Comparison of ENCODE assay signal across 11 mouse cellular contexts in the genomic region with DNA sequence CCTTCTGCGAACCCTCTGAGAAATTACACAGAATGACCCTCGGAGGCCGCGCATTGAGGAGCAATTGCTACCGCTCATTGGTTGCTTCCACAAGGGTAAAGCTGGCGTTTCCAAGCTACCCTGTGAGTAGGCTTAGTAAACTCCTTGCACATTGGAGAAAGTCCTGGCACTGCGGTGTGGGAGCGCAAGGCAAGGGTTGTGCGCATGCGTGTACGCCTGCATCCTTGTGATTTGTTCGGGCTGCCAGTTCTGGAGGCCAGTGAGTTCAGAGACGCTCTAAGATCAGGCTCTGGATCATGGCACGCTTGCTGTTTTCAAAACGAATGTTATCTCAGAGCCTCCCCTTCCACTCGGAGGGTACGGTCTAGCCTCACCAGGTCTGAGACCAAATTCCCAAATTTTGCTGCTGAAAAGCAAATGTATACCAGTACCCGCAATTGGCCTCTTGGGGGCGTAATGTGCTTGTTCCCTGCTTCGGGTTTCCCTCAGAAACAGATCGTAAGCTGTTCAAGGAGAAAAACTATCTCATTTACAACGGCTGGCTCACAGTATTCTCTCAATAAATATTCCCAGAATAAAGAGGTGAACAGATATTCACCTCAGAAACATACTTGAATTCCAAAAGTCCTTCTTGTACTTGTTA. TPM values are rescaled to one million over a fixed set of nuclear protein-coding genes. Genes with fewer than 3 reads are reported as not detected.
DNase-seq lines count a peak whose midpoint lies in the region; ATAC-seq and TF ChIP-seq lines count a peak whose summit lies in the region.
"Had no signal": no experiment of that assay in that cellular context is flagged by ENCODE, and none has a peak within 500 bp of the region (broad histone marks: within the 10 kb centered on the region; RNA-seq: fewer than 3 reads in every experiment).

No protein-coding gene starts in this region.

- ATAC-seq in heart, embryonic 14.5 days (ENCODE audit: insufficient number of reproducible peaks, insufficient read depth, low FRiP score, low read depth) = no peak
- peak; percentile 43; the same call in 1 of the 2 replicates for ATAC-seq in hindbrain, postnatal 0 days

- TF ChIP-seq EP300 in CH12.LX (IDR thresholded peaks at IDR 0.05; ENCODE audit: low read length) = no peak

- dilution Hi-C loops in CH12.LX (cut with MboI; ENCODE audit: extremely low pct_ligation_motif_present, extremely low pct_unique_long_range_greater_than_20kb, low sequenced_read_pairs) = no loop called here

- in situ Hi-C loops in CH12.LX (cut with MboI; ENCODE audit: low pct_ligation_motif_present, low pct_unique_long_range_greater_than_20kb, low sequenced_read_pairs) = no loop called here

- no peak for DNase-seq in heart, adult 8-10 months (ENCODE audit: low spot score)
- DNase-seq in CH12.LX (ENCODE audit: extremely low read depth) = no peak
- DNase-seq in embryo, embryonic 9.5 days (ENCODE audit: extremely low spot score) = peak; percentile 19
- peak; percentile 50 for DNase-seq in hindbrain, postnatal 0 days (ENCODE audit: low spot score)
- no peak for DNase-seq in urinary bladder, postnatal 25 days (ENCODE audit: low spot score)
- no peak for DNase-seq in thymus, postnatal 14 days
- no peak for DNase-seq in frontal cortex, postnatal 36 days (ENCODE audit: low spot score in 2 of 2)
- DNase-seq: gastrocnemius, postnatal 36 days; layer of hippocampus, postnatal 36 days; thymus, postnatal 36 days had no signal

- H3K27ac ChIP-seq in heart, embryonic 14.5 days (replicated peaks in 1 of 2; ENCODE audit: control insufficient read depth in 1 of 2, insufficient read depth in 1 of 2, low read depth in 2 of 2, low read length in 2 of 2) = no peak overlapping the region
- H3K27ac ChIP-seq in CH12.LX (ENCODE audit: insufficient read depth, low read depth) = no peak overlapping the region
- H3K27ac ChIP-seq in hindbrain, postnatal 0 days = no peak overlapping the region

- no peak for TF ChIP-seq POLR2A in CH12.LX (IDR thresholded peaks at IDR 0.05; ENCODE audit: low read depth, low read length)

- H3K27me3 ChIP-seq in heart, embryonic 14.5 days (ENCODE audit: control insufficient read depth, insufficient read depth, low read length) = 0 out of 2 replicates have a peak, but pooled peaks cover 5% of the 10 kb centered on the region
- peaks cover 49% of the 10 kb centered on the region for H3K27me3 ChIP-seq in CH12.LX (replicated peaks)
- H3K27me3 ChIP-seq in hindbrain, postnatal 0 days (ENCODE audit: insufficient read depth, low read length) = no peaks in the 10 kb centered on the region

- H3K4me3 ChIP-seq in heart, embryonic 14.5 days (ENCODE audit: control insufficient read depth in 1 of 2, insufficient read depth in 1 of 2, low read depth in 1 of 2, low read length in 2 of 2) = no peak overlapping the region
- H3K4me3 ChIP-seq in CH12.LX (replicated peaks in 1 of 3; ENCODE audit: low read depth in 2 of 3, low read length in 2 of 3, poor library complexity in 1 of 3) = no peak overlapping the region
- 0 out of 2 replicates have a peak overlapping the region, but pooled peaks have one; percentile 7 for H3K4me3 ChIP-seq in hindbrain, postnatal 0 days (ENCODE audit: low read length)

- H3K9ac ChIP-seq in heart, embryonic 14.5 days (ENCODE audit: low read length) = no peak overlapping the region
- no peak overlapping the region for H3K9ac ChIP-seq in CH12.LX (ENCODE audit: insufficient read depth, low read depth)
- H3K9ac ChIP-seq in hindbrain, postnatal 0 days (replicated peaks; ENCODE audit: low read length) = no peak overlapping the region

- H3K4me2 ChIP-seq in heart, embryonic 14.5 days (ENCODE audit: low read length) = peak overlapping the region; percentile 31
- H3K4me2 ChIP-seq in CH12.LX (ENCODE audit: insufficient read depth, low read depth, poor library complexity, severe bottlenecking) = no peak overlapping the region
- H3K4me2 ChIP-seq in hindbrain, postnatal 0 days (ENCODE audit: low read depth, low read length) = peak overlapping the region; percentile 33; the same call in 1 of the 2 replicates

- H3K9me3 ChIP-seq in heart, embryonic 14.5 days (ENCODE audit: control insufficient read depth, low read length) = no peaks in the 10 kb centered on the region
- peaks cover 2% of the 10 kb centered on the region for H3K9me3 ChIP-seq in CH12.LX (replicated peaks; ENCODE audit: low read length)
- H3K9me3 ChIP-seq in hindbrain, postnatal 0 days (ENCODE audit: low read length) = no peaks in the 10 kb centered on the region

- no peaks in the 10 kb centered on the region for H3K36me3 ChIP-seq in heart, embryonic 14.5 days (ENCODE audit: control insufficient read depth, insufficient read depth, low read length)
- H3K36me3 ChIP-seq in CH12.LX (replicated peaks in 1 of 2; ENCODE audit: control insufficient read depth in 1 of 2, insufficient read depth in 1 of 2, low read length in 1 of 2) = no peaks in the 10 kb centered on the region
- H3K36me3 ChIP-seq in hindbrain, postnatal 0 days (ENCODE audit: insufficient read depth, low read length) = no peaks in the 10 kb centered on the region

- no peaks in the 10 kb centered on the region; a peak in 1 of 4 replicates for H3K4me1 ChIP-seq in heart, embryonic 14.5 days (ENCODE audit: control insufficient read depth in 2 of 2, insufficient read depth in 2 of 2, low read length in 2 of 2)
- H3K4me1 ChIP-seq in CH12.LX (ENCODE audit: control insufficient read depth in 1 of 2, insufficient read depth in 2 of 2) = no peaks in the 10 kb centered on the region
- peaks cover 3% of the 10 kb centered on the region; the same call in 1 of the 2 replicates for H3K4me1 ChIP-seq in hindbrain, postnatal 0 days (ENCODE audit: insufficient read depth, low read length)

- 69% methylated on average over 22 of the region's 22 CpGs for WGBS in heart, embryonic 14.5 days
- WGBS in hindbrain, postnatal 0 days = 78% methylated on average over 22 of the region's 22 CpGs

- no peaks in the 10 kb centered on the region for H3K79me2 ChIP-seq in CH12.LX (replicated peaks; ENCODE audit: control insufficient read depth, extremely low read depth, insufficient read depth, poor library complexity, severe bottlenecking)

- peak; percentile 2 for TF ChIP-seq RAD21 in CH12.LX (IDR thresholded peaks at IDR 0.05; ENCODE audit: low read depth, low read length)

- TF ChIP-seq CTCF in CH12.LX (conservative IDR thresholded peaks at IDR 0.05 in 1 of 2, IDR thresholded peaks at IDR 0.05 in 1 of 2; ENCODE audit: low read depth in 2 of 2, low read length in 2 of 2) = peak in 1 of 2 experiments; percentile 13; a peak in 2 of 4 replicates
- peak; percentile 29 for TF ChIP-seq CTCF in hindbrain, postnatal 0 days (IDR thresholded peaks at IDR 0.05; ENCODE audit: low read depth)

TF ChIP-seq in CH12.LX, 34 proteins besides CTCF, POLR2A, EP300 and RAD21:
- TF ChIP-seq MAZ (IDR thresholded peaks at IDR 0.05; ENCODE audit: low read depth, low read length) (no peak), POLR2AphosphoS2 (IDR thresholded peaks at IDR 0.05; ENCODE audit: low read depth, low read length) (no peak), NRF1 (IDR thresholded peaks at IDR 0.05; ENCODE audit: low read depth, low read length) (no peak), UBTF (IDR thresholded peaks at IDR 0.05; ENCODE audit: low read depth, low read length) (no peak), BHLHE40 (IDR thresholded peaks at IDR 0.05; ENCODE audit: low read depth, low read length) (no peak), MAFK (IDR thresholded peaks at IDR 0.05; ENCODE audit: insufficient replicate concordance, low read length) (no peak), RCOR1 (conservative IDR thresholded peaks at IDR 0.05; ENCODE audit: low read depth, low read length) (no peak), ETS1 (conservative IDR thresholded peaks at IDR 0.05; ENCODE audit: low read depth, low read length) (no peak), JUND (conservative IDR thresholded peaks at IDR 0.05; ENCODE audit: low read depth, low read length) (no peak)
TF ChIP-seq in CH12.LX: peak in this region for 0.

RNA-seq across cellular contexts. Expression of a gene that starts 2.9 kb away (rescaled TPM):
- polyA plus RNA-seq in heart, embryonic 14.5 days (2014; fragmentation: Nextera tagmentation; extraction: Ambion mirVana) = 0.16 TPM in 1 of 2 replicates, not detected in the other
- not detected for total RNA-seq in heart, adult 8-10 months (2022)
- total RNA-seq in CH12.LX (2012; rRNA removed) (0.29 and 0.47 TPM in 2 replicates), CH12.LX (2014; rRNA removed) (0.08 and 0.16 TPM in 2 replicates)
- 0.48 and 0.74 TPM in 2 replicates for polyA plus RNA-seq in CH12.LX (2012; ENCODE audit: insufficient read length, low read depth)
- total RNA-seq in hindbrain, postnatal 0 days (2014; rRNA removed) = 0.54 and 1.3 TPM in 2 replicates
- 0.73 and 1.0 TPM in 2 replicates for polyA plus RNA-seq in hindbrain, postnatal 0 days (2015; fragmentation: Nextera tagmentation; extraction: Ambion mirVana)
- total RNA-seq: gastrocnemius, postnatal 36 days had no signal

RNA-seq across cellular contexts. Expression of a gene that starts 58.4 kb away (rescaled TPM):
- polyA plus RNA-seq in heart, embryonic 14.5 days (2014; fragmentation: Nextera tagmentation; extraction: Ambion mirVana) = 0.73 and 1.0 TPM in 2 replicates
- 1 to 10 TPM; 1.5 to 2.6 (median 1.9) TPM for total RNA-seq in heart, adult 8-10 months (2022)
- total RNA-seq in CH12.LX (2012; rRNA removed) (3.0 and 3.4 TPM in 2 replicates), CH12.LX (2014; rRNA removed) (2.1 and 3.0 TPM in 2 replicates)
- 2.8 and 3.1 TPM in 2 replicates for polyA plus RNA-seq in CH12.LX (2012; ENCODE audit: insufficient read length, low read depth)
- total RNA-seq in hindbrain, postnatal 0 days (2014; rRNA removed) = 1.3 and 1.8 TPM in 2 replicates
- polyA plus RNA-seq in hindbrain, postnatal 0 days (2015; fragmentation: Nextera tagmentation; extraction: Ambion mirVana) = 1.2 and 1.7 TPM in 2 replicates

Comparison
In these comparisons a context has a peak if more than half of its experiments do, and no peak if none do; other contexts are left out.
1. DNase-seq: peak in embryo, embryonic 9.5 days (single experiment) and hindbrain, postnatal 0 days (single experiment); none in heart, adult 8-10 months (single experiment), CH12.LX (single experiment), urinary bladder, postnatal 25 days (single experiment), thymus, postnatal 14 days (single experiment) and frontal cortex, postnatal 36 days (0 of 2).